Mouse (Mus musculus): ENCODE measurements at regions not wholly inside any gene's neighbourhood (a gene's known extent, or its start where the extent isn't known, plus 50 kb on each side); places are given as distances from the start of the nearest gene placed in this dataset.

- no peak for DNase-seq (ENCODE audit: low spot score)
Observed at GRCm38 (mm10) chr2:57772315-57772714, 225.4 kb upstream of the Galnt5 start.

DNA sequence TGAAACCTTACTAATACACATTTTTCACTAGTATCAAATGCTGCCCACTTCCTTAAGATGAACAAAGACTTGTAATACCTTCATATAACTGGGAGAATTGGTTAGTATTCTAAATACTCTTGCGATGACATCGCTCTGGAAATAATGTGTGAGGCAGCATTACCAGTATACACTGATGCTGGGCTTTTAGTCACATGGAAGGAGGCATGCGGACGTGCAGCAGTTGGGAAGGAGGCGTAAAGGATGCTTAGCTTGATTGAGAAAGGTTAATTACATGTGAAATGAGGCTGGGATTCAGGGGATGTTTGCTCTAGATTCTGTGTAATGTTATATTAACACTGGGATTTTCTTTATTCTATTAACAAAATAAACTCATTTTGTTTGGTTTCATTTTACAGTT lies 221.5 kb upstream of the Galnt5 start:
- DNase-seq (ENCODE audit: low spot score): no peak

GRCm38 (mm10) chr2:57780836-57781235 lies 216.8 kb upstream of the Galnt5 start:
- DNase-seq (ENCODE audit: low spot score): no peak

- DNase-seq (ENCODE audit: low spot score): no peak
Observed at GRCm38 (mm10) chr2:57793519-57794296, 204.0 kb upstream of the Galnt5 start.

GRCm38 (mm10) chr2:57799279-57799678 lies 198.4 kb upstream of the Galnt5 start:
- DNase-seq (ENCODE audit: low spot score): no peak

- DNase-seq (ENCODE audit: low spot score): no peak
Observed at GRCm38 (mm10) chr2:57807911-57808310, 189.8 kb upstream of the Galnt5 start.

DNA sequence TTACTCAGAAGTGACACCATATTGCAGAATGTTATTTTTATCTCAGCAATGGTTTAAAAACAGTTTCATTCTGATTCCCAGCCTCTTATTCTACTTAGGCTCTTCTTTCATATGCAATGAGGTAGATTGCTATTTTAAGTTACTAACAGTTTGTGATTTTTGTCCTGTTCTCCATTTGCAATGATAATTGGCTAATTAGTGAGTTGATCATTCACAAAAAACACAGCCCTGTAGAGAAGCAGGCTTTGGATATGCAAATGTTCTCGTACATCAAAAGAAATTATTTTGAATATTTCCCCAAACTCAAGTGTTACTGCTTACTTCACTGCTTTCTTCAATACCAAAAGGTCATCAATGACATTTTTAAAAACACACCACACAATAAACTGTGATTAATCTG lies 184.7 kb upstream of the Galnt5 start:
- no peak for DNase-seq (ENCODE audit: low spot score)

DNA sequence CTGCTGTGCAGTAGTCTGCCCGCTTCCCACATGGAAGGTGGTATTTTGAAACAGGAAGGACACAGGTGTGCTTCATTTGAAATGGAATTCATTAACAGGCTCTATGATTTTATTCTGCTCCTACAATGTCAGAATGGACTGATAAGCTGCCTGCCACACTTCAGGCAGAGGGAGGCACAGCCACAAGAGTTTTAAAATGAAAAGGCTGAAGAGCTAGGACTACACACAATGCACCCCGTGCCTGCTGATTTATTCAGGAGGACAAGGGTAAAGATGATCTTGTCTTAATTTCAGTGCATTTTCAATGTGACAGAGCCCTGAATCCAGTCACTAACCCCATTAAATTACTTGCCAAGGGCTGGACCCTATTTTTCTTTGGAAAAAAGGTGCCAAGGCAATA lies 177.3 kb upstream of the Galnt5 start:
- no peak for DNase-seq (ENCODE audit: low spot score)

- DNase-seq (ENCODE audit: low spot score): no peak
Observed at GRCm38 (mm10) chr2:57820923-57821322, 176.8 kb upstream of the Galnt5 start.

DNA sequence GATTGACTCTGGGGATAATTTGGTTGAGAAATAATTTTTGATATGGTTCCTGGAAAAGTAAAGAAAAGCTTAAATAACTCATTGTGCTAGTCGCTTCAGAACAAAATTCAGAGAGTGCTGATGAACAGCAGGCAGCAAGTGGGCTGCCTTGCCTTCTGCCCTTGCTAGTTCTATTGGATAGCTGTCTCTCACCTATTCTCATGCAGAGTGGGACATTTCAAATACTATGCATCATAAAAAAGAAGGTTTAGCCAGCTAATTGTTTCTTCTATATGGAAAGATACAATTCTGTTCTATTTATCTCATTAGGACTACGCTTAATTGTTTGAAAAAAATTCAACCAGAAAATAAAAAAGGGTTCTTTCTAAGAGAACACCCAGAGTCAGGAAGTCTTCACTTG lies 169.4 kb upstream of the Galnt5 start:
- no peak for DNase-seq (ENCODE audit: low spot score)

GRCm38 (mm10) chr2:57832565-57833355 lies 164.9 kb upstream of the Galnt5 start:
- DNase-seq (ENCODE audit: low spot score): peak; percentile 26

DNA sequence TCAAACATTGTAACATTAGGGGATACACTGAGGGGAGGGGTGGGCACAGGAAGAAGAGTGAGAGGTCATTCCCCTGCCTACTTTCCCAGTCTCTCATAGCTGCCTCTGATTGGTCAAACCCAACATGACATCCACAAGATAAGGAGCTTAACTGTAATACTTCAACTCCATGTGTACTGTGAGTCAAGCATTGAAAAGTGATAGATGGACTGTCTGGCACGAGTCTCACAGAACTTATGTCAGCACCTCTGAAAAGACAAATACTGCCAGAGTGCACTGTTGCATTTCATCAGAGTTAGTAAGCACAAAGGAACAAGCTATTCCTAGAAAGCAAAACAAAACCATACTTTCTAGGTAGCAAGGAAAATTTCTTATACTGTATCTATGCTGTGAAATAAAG lies 152.5 kb upstream of the Galnt5 start:
- no peak for DNase-seq (ENCODE audit: low spot score)

DNA sequence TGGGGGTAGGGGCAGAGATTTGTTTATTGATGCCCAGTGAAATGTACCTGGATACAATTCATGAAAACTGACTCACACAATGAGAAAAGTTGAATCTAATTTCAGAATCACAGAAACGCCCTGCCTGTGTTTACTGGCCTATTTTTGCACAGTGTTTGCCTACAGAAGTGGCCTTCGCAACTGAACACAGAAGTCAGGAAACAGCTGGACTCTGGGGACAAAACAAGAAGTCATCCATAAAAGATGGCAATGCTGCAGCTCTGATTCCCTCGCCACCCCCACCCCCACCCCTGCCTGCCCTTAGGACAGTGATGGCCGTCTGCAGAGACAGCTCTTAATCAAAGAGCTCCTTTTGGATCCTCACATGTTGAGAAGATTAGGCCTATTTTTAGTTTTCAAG lies 150.0 kb upstream of the Galnt5 start:
- no peak for DNase-seq (ENCODE audit: low spot score)

DNA sequence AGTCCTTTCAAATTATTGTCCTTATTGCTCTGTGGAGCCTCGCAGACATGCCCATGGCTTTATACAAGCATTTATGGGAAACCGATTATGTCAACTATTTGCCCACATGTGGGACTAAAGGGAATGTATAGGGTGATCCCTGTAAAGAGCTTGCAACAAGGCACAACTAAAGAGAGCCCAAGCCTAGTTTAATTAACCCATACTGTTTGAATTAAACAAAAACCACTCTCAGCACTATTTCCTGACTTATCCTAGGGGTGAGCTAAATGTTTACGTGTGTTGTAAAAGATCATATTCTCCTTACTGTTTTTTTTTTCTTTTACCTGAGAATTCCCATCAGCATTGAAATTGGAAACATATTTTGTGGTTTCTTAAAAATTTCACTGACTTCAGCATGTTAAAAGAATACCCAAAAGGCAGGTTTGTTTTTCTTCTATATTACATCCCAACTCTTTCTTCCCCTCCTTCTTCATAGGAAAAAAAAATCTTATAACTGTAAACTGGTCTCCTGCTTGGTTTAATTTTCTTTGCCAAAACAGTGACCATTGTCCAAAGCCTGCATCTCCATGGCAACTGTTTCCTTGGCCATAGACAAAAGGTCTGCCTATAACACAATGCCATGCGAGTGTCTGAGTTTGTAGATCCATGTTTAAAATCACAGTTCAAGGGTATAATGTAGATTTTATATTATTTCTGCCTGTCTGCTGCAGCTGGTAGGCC lies 148.2 kb upstream of the Galnt5 start:
- no peak for DNase-seq (ENCODE audit: low spot score)

DNA sequence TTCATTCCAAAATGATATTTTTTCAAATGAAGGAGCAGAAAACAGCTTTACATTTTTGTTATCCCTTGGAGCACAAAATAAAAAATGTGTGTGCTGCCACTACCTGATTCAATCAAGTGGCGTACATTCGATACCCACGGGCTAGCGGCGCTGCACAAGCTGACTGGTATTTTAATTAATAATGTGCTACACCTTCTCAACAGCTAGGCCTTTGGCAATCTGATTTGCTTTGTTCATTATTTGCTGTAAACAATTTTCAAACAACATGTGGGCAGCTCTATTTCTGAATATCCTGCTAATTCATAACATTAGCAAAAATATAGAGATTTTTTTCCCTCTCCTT lies 147.7 kb upstream of the Galnt5 start:
- DNase-seq (ENCODE audit: low spot score): no peak

- peak; percentile 57 for DNase-seq (ENCODE audit: low spot score)
Observed at GRCm38 (mm10) chr2:57856524-57857107, 141.1 kb upstream of the Galnt5 start.

GRCm38 (mm10) chr2:57865289-57865688 lies 132.4 kb upstream of the Galnt5 start:
- no peak for DNase-seq (ENCODE audit: low spot score)

GRCm38 (mm10) chr2:57868046-57868445 lies 129.6 kb upstream of the Galnt5 start:
- no peak for DNase-seq (ENCODE audit: low spot score)

DNA sequence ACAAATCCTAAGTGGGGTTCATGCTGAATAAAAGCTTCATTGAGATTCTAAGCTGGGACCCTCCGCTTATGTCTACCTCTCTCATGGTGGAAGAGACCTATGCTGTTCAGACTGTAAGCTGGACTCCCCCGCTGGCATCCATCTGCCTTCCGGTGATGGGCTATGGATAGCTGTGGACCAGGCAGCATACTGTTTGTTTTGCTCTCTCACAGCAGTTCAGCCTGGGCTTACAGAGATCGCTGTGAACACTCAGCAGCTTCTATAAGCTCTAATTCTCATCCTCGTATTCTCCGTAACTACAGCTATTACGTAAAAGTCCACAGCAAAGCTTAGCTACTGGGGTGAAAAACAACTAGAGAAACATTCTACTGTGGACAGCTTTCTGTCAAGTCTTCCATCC lies 97.5 kb upstream of the Galnt5 start:
- DNase-seq (ENCODE audit: low spot score): no peak

GRCm38 (mm10) chr2:57900580-57901247 lies 97.0 kb upstream of the Galnt5 start:
- DNase-seq (ENCODE audit: low spot score): peak; percentile 32

- no peak for DNase-seq (ENCODE audit: low spot score)
Observed at GRCm38 (mm10) chr2:57905184-57905583, 92.5 kb upstream of the Galnt5 start.
